Mouse (Mus musculus) bone marrow, adult 2 months (tissue): Measurements from ENCODE around the gene N4bp2l2.

Experiments
- CTCF ChIP-seq: fragments of 200-500 bp; IDR thresholded peaks from 2 replicates; pipeline ENCODE4 v1.5.1; 2011; ENCODE audit warnings: low read length, control low read depth; ENCODE audit not compliant: control insufficient read depth, insufficient read depth
- POLR2A ChIP-seq: fragments of 200-500 bp; IDR thresholded peaks from 2 replicates; pipeline ENCODE4 v1.6.1; 2011; ENCODE audit warnings: low read depth, mild to moderate bottlenecking, control low read depth, low read length, borderline replicate concordance; ENCODE audit not compliant: control insufficient read depth

GRCm38 (mm10) chr5:150620588-150621135, 45.3 kb downstream of the N4bp2l2 start:
- TF ChIP-seq CTCF (no peak), POLR2A (no peak)
